Mouse (Mus musculus) brain, embryonic 14.5 days (tissue): ENCODE data around the gene Gdf2. TPM values are rescaled to one million over a fixed set of nuclear protein-coding genes. Genes with fewer than 3 reads are reported as not detected.
A peak's percentile ranks its signal among the peaks of the same experiment; 100 is the strongest.

ENCODE experiments used
- DNase-seq: peaks from one replicate; pipeline ENCODE4 v3.0.0-alpha.2; 2011; ENCODE audit warnings: low read depth
- CTCF ChIP-seq: fragments of 200-500 bp; IDR thresholded peaks from 2 replicates; pipeline ENCODE4 v1.5.1; 2012; ENCODE audit warnings: inconsistent platforms, mild to moderate bottlenecking, moderate library complexity, borderline replicate concordance; ENCODE audit not compliant: insufficient read depth, insufficient read length; ENCODE audit errors: extremely low read depth
- POLR2A ChIP-seq: fragments of 200-500 bp; IDR thresholded peaks from 2 replicates; pipeline ENCODE4 v1.6.1; 2012; ENCODE audit warnings: mild to moderate bottlenecking, inconsistent platforms, borderline replicate concordance; ENCODE audit not compliant: poor library complexity, insufficient read depth, insufficient read length, severe bottlenecking; ENCODE audit errors: extremely low read depth
- polyA plus RNA-seq: library from polyadenylated mRNA; depleted of rRNA; stranded (reverse); fragments of >200 nt; gene quantifications from 2 replicates; pipeline ENCODE4 v1.2.3, GENCODE M21; 2012

Gdf2 gene
- polyA plus RNA-seq, 1 experiment: not detected

- DNase-seq: no peak
- TF ChIP-seq POLR2A: no peak
- TF ChIP-seq CTCF: no peak
Observed at GRCm38 (mm10) chr14:33931853-33932252, 9.0 kb upstream of the Gdf2 start.

GRCm38 (mm10) chr14:33932935-33933703 lies 7.7 kb upstream of the Gdf2 start:
- no peak for DNase-seq
- TF ChIP-seq CTCF (peak; percentile 68), POLR2A (no peak)

- TF ChIP-seq CTCF: peak; percentile 73; the same call in 1 of the 2 replicates
- TF ChIP-seq POLR2A: no peak
- DNase-seq: peak; percentile 64
Observed at GRCm38 (mm10) chr14:33933778-33934317, 7.0 kb upstream of the Gdf2 start.

- DNase-seq: peak; percentile 76
- TF ChIP-seq CTCF: peak; percentile 85
- TF ChIP-seq POLR2A: no peak
Observed at GRCm38 (mm10) chr14:33939117-33939516, 1.7 kb upstream of the Gdf2 start.

- no peak for TF ChIP-seq POLR2A
- TF ChIP-seq CTCF: no peak
- no peak for DNase-seq
Observed at GRCm38 (mm10) chr14:33942222-33942621, 1.4 kb downstream of the Gdf2 start.

- DNase-seq: no peak
- TF ChIP-seq POLR2A: no peak
- no peak for TF ChIP-seq CTCF
Observed at GRCm38 (mm10) chr14:33946125-33946524, 5.3 kb downstream of the Gdf2 start.

- DNase-seq: no peak
- no peak for TF ChIP-seq POLR2A
- TF ChIP-seq CTCF: peak; percentile 8; the same call in 1 of the 2 replicates
Observed at GRCm38 (mm10) chr14:33952233-33952981, 11.6 kb downstream of the Gdf2 start.

- no peak for DNase-seq
- no peak for TF ChIP-seq POLR2A
- TF ChIP-seq CTCF: no peak
Observed at GRCm38 (mm10) chr14:33953761-33954160, 12.9 kb downstream of the Gdf2 start, which contains the start of gene Rbp3. Gene Rbp3, plus strand, starts transcription at chr14:33954003.

- no peak for DNase-seq
Observed at GRCm38 (mm10) chr14:33956055-33956454, 15.2 kb downstream of the Gdf2 start.

GRCm38 (mm10) chr14:33958186-33958585 lies 17.3 kb downstream of the Gdf2 start:
- TF ChIP-seq POLR2A (no peak), CTCF (no peak)
- no peak for DNase-seq

More at GRCm38 (mm10) chr14:33956055-33956454, 15.2 kb downstream of the Gdf2 start:
- no peak for TF ChIP-seq POLR2A
- no peak for TF ChIP-seq CTCF

- DNase-seq: no peak
Observed at GRCm38 (mm10) chr14:33958841-33959240, 18.0 kb downstream of the Gdf2 start.

More at GRCm38 (mm10) chr14:33958841-33959240, 18.0 kb downstream of the Gdf2 start:
- TF ChIP-seq POLR2A (no peak), CTCF (no peak)
